Mouse (Mus musculus): Measurements from ENCODE around the gene Mzt1.

The Mzt1 gene

GRCm38 (mm10) chr14:99010920-99011313 lies 35.0 kb downstream of the Mzt1 start:
- no peak for DNase-seq (ENCODE audit: low read depth)

GRCm38 (mm10) chr14:99010224-99010919 lies 35.6 kb downstream of the Mzt1 start:
- no peak for DNase-seq (ENCODE audit: low read depth)

GRCm38 (mm10) chr14:98994218-98994617 lies 51.7 kb downstream of the Mzt1 start, which contains the start of gene Rpl36a-ps1:
Rpl36a-ps1 (minus strand) TSS chr14:98994318.
- DNase-seq (ENCODE audit: low read depth), result no peak

- no peak for DNase-seq (ENCODE audit: low read depth)
Observed at GRCm38 (mm10) chr14:98992482-98992881, 53.5 kb downstream of the Mzt1 start.

DNA sequence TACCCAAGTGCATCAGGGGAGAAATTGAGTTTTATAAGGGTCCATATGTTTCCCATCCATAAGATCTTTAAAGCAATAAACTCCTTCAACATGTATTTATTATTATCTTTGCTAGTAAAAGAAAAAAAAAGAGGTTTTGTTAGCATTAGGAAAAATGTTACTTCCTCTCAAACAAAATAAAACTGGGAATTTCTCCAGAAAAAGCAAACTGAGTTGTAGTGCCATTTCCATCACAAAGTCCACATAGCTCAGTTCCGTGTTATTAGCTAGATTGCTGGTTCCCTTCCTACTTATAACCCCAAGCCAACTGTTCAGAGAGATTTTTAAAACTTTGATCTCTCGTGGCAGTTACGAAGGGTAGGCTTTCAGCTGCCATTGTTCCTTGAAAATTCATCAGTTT lies 55.3 kb downstream of the Mzt1 start:
- DNase-seq (ENCODE audit: low read depth), result no peak

- no peak for DNase-seq (ENCODE audit: low read depth)
Observed at GRCm38 (mm10) chr14:98989818-98990217, 56.1 kb downstream of the Mzt1 start.

All from induced T-regulatory cell, adult 2 months (primary cell).